Comparison of ENCODE assay signal across 9 mouse cellular contexts in genomic region chrX:138914041-138914776, GRCm38 (mm10). TPM values are rescaled to one million over a fixed set of nuclear protein-coding genes. Genes with fewer than 3 reads are reported as not detected.
DNase-seq lines count a peak whose midpoint lies in the region; ATAC-seq and TF ChIP-seq lines count a peak whose summit lies in the region.
"Had no signal": no experiment of that assay in that cellular context is flagged by ENCODE, and none has a peak within 500 bp of the region (broad histone marks: within the 10 kb centered on the region; RNA-seq: fewer than 3 reads in every experiment).

Gene Nrk (plus strand): TSS chrX:138914430.

- peak within 1 kb of the TSS; percentile 41 for H3K9ac ChIP-seq in embryonic facial prominence, embryonic 11.5 days (replicated peaks; ENCODE audit: low read length)
- H3K9ac ChIP-seq in heart, embryonic 16.5 days (ENCODE audit: low read length) = peak within 1 kb of the TSS; percentile 66
- peak within 1 kb of the TSS; percentile 56 for H3K9ac ChIP-seq in limb, embryonic 14.5 days (ENCODE audit: low read depth, low read length, severe bottlenecking)
- no peak within 1 kb of the TSS for H3K9ac ChIP-seq in neural tube, embryonic 11.5 days (ENCODE audit: low read length)

- no peaks in the 10 kb centered on the region for H3K4me1 ChIP-seq in embryonic facial prominence, embryonic 11.5 days (ENCODE audit: control insufficient read depth, insufficient read depth, low read length)
- no peaks in the 10 kb centered on the region for H3K4me1 ChIP-seq in heart, embryonic 16.5 days (ENCODE audit: control insufficient read depth, insufficient read depth, low read length)
- no peaks in the 10 kb centered on the region for H3K4me1 ChIP-seq in limb, embryonic 14.5 days (ENCODE audit: control insufficient read depth, insufficient read depth, low read length)
- H3K4me1 ChIP-seq in neural tube, embryonic 11.5 days (ENCODE audit: control insufficient read depth, insufficient read depth, low read length) = no peaks in the 10 kb centered on the region

- peak within 1 kb of the TSS; percentile 56 for H3K4me2 ChIP-seq in embryonic facial prominence, embryonic 11.5 days (ENCODE audit: low read depth, low read length)
- peak within 1 kb of the TSS; percentile 74 for H3K4me2 ChIP-seq in heart, embryonic 16.5 days (ENCODE audit: low read depth, low read length)
- peak within 1 kb of the TSS; percentile 61 for H3K4me2 ChIP-seq in limb, embryonic 14.5 days (replicated peaks; ENCODE audit: low read depth, low read length, severe bottlenecking)
- peak within 1 kb of the TSS; percentile 70 for H3K4me2 ChIP-seq in neural tube, embryonic 11.5 days (ENCODE audit: low read depth)

- H3K9me3 ChIP-seq in embryonic facial prominence, embryonic 11.5 days (replicated peaks; ENCODE audit: control insufficient read depth, low read length) = no peaks in the 10 kb centered on the region
- no peaks in the 10 kb centered on the region for H3K9me3 ChIP-seq in heart, embryonic 16.5 days (replicated peaks; ENCODE audit: control insufficient read depth, low read length)
- H3K9me3 ChIP-seq in limb, embryonic 14.5 days (ENCODE audit: control insufficient read depth, low read length) = no peaks in the 10 kb centered on the region
- no peaks in the 10 kb centered on the region for H3K9me3 ChIP-seq in neural tube, embryonic 11.5 days (ENCODE audit: control insufficient read depth, low read length)

- H3K27me3 ChIP-seq in embryonic facial prominence, embryonic 11.5 days (ENCODE audit: control insufficient read depth, insufficient read depth, low read length) = no peaks in the 10 kb centered on the region; the same call in 1 of the 2 replicates
- no peaks in the 10 kb centered on the region for H3K27me3 ChIP-seq in heart, embryonic 16.5 days (ENCODE audit: control insufficient read depth, insufficient read depth, low read length)
- peaks cover 10% of the 10 kb centered on the region; the same call in 1 of the 2 replicates for H3K27me3 ChIP-seq in limb, embryonic 14.5 days (ENCODE audit: control insufficient read depth, insufficient read depth, low read length)
- peaks cover 8% of the 10 kb centered on the region; the same call in 1 of the 2 replicates for H3K27me3 ChIP-seq in neural tube, embryonic 11.5 days (ENCODE audit: control insufficient read depth, insufficient read depth, low read length)

- WGBS in embryonic facial prominence, embryonic 11.5 days = 19% methylated on average over 28 of the region's 55 CpGs
- 12% methylated on average over 41 of the region's 55 CpGs for WGBS in heart, embryonic 16.5 days
- 24% methylated on average over 30 of the region's 55 CpGs for WGBS in limb, embryonic 14.5 days
- WGBS in neural tube, embryonic 11.5 days = 18% methylated on average over 32 of the region's 55 CpGs

- ATAC-seq in embryonic facial prominence, embryonic 11.5 days (replicated peaks; ENCODE audit: insufficient number of reproducible peaks, low FRiP score, low TSS enrichment, low read depth) = peak; percentile 90
- ATAC-seq in heart, embryonic 16.5 days (replicated peaks; ENCODE audit: extremely low read depth, insufficient read depth, low FRiP score) = peak; percentile 92
- peak; percentile 91 for ATAC-seq in limb, embryonic 14.5 days (ENCODE audit: low FRiP score, low read depth)
- ATAC-seq in neural tube, embryonic 11.5 days (ENCODE audit: insufficient read depth, low FRiP score, low TSS enrichment) = peak; percentile 78

- TF ChIP-seq POLR2A in limb, embryonic 14.5 days (IDR thresholded peaks at IDR 0.05; ENCODE audit: borderline replicate concordance, extremely low read depth, insufficient read depth, insufficient read length) = no peak

- H3K36me3 ChIP-seq in embryonic facial prominence, embryonic 11.5 days (replicated peaks; ENCODE audit: control insufficient read depth, insufficient read depth, low read depth, low read length) = no peaks in the 10 kb centered on the region
- no peaks in the 10 kb centered on the region for H3K36me3 ChIP-seq in heart, embryonic 16.5 days (ENCODE audit: control insufficient read depth, insufficient read depth)
- H3K36me3 ChIP-seq in limb, embryonic 14.5 days (ENCODE audit: control insufficient read depth, insufficient read depth, low read length) = no peaks in the 10 kb centered on the region
- no peaks in the 10 kb centered on the region for H3K36me3 ChIP-seq in neural tube, embryonic 11.5 days (ENCODE audit: control insufficient read depth, insufficient read depth, low read length)

- no peak within 1 kb of the TSS for H3K27ac ChIP-seq in embryonic facial prominence, embryonic 11.5 days (replicated peaks; ENCODE audit: low read depth, low read length)
- peak within 1 kb of the TSS; percentile 62 for H3K27ac ChIP-seq in heart, embryonic 16.5 days (ENCODE audit: low read length)
- peak within 1 kb of the TSS; percentile 63 for H3K27ac ChIP-seq in limb, embryonic 14.5 days (replicated peaks; ENCODE audit: low read depth, low read length)
- H3K27ac ChIP-seq in neural tube, embryonic 11.5 days (ENCODE audit: low read depth, low read length) = no peak within 1 kb of the TSS

- H3K4me3 ChIP-seq in embryonic facial prominence, embryonic 11.5 days (ENCODE audit: low read depth, low read length) = peak within 1 kb of the TSS; percentile 39
- H3K4me3 ChIP-seq in heart, embryonic 16.5 days (ENCODE audit: low read length) = peak within 1 kb of the TSS; percentile 57
- peak within 1 kb of the TSS; percentile 47 for H3K4me3 ChIP-seq in limb, embryonic 14.5 days (replicated peaks; ENCODE audit: low read length)
- H3K4me3 ChIP-seq in neural tube, embryonic 11.5 days (ENCODE audit: low read depth, low read length) = peak within 1 kb of the TSS; percentile 42

- DNase-seq in heart, adult 18-20 months = peak; percentile 7 to 20
- DNase-seq in heart, adult 11 months = no peak
- peak; percentile 47 for DNase-seq in embryonic facial prominence, embryonic 11.5 days (ENCODE audit: low spot score)
- peak; percentile 68 for DNase-seq in limb, embryonic 14.5 days (ENCODE audit: low spot score)
- peak; percentile 35 for DNase-seq in neural tube, embryonic 11.5 days (ENCODE audit: low spot score)
- no peak for DNase-seq in layer of hippocampus, postnatal 14 days (ENCODE audit: low spot score in 2 of 2)
- DNase-seq in cerebellum, adult 9-11 months = no peak

RNA-seq across cellular contexts. Expression of gene Nrk, which starts in this region (rescaled TPM):
- total RNA-seq in heart, adult 18-20 months (2021) = under 1 TPM; 0.32 to 0.54 TPM
- 12.1 and 14.0 TPM in 2 replicates for polyA plus RNA-seq in embryonic facial prominence, embryonic 11.5 days (2014; fragmentation: Nextera tagmentation; extraction: Ambion mirVana)
- 24.0 and 27.5 TPM in 2 replicates for polyA plus RNA-seq in heart, embryonic 16.5 days (2015; fragmentation: Nextera tagmentation; extraction: Ambion mirVana)
- 55.8 and 57.6 TPM in 2 replicates for polyA plus RNA-seq in limb, embryonic 14.5 days (2012; rRNA removed)
- polyA plus RNA-seq in limb, embryonic 14.5 days (2014; fragmentation: Nextera tagmentation; extraction: Ambion mirVana) = 63.1 and 69.9 TPM in 2 replicates
- 6.6 and 7.8 TPM in 2 replicates for polyA plus RNA-seq in neural tube, embryonic 11.5 days (2014; fragmentation: Nextera tagmentation; extraction: Ambion mirVana)
- total RNA-seq in layer of hippocampus, postnatal 14 days (2021) = under 1 TPM; 0.28 to 0.33 TPM
- polyA plus RNA-seq: spleen, adult 2 months had no signal

Comparison
In these comparisons a context has a peak if more than half of its experiments do, and no peak if none do; other contexts are left out.
1. Peak in DNase-seq in heart, adult 18-20 months; RNA of the gene not detected or under 1 TPM.
2. DNase-seq: peak in embryonic facial prominence, embryonic 11.5 days (single experiment), limb, embryonic 14.5 days (single experiment) and neural tube, embryonic 11.5 days (single experiment); none in heart, adult 11 months (single experiment), layer of hippocampus, postnatal 14 days (0 of 2) and cerebellum, adult 9-11 months (single experiment).
3. H3K27ac ChIP-seq: peak in heart, embryonic 16.5 days (single experiment) and limb, embryonic 14.5 days (single experiment); none in embryonic facial prominence, embryonic 11.5 days (single experiment) and neural tube, embryonic 11.5 days (single experiment).
4. Peak in every context shown above with its lines, with median percentiles within 50 percentile points of each other: ATAC-seq, H3K4me2 ChIP-seq and H3K4me3 ChIP-seq.